Mouse (Mus musculus) embryonic facial prominence, embryonic 12.5 days (tissue): ENCODE measurements around the gene Dusp3. TPM values are rescaled to one million over a fixed set of nuclear protein-coding genes. Genes with fewer than 3 reads are reported as not detected.

Experiments
- ATAC-seq: fragments of 200-750 bp; cut with Nextera tagmentation; 2 replicates; pipeline ENCODE4 v1.8.0; 2017; ENCODE audit not compliant: insufficient number of reproducible peaks, insufficient read depth, low FRiP score, low TSS enrichment
- H3K27ac ChIP-seq: fragments of 300-500 bp; sonication (generic); 2 replicates; pipeline ENCODE4 v1.5.1; 2016; ENCODE audit warnings: mild to moderate bottlenecking
- H3K27me3 ChIP-seq: fragments of 300-500 bp; sonication (generic); 2 replicates; pipeline ENCODE4 v1.6.1; 2016; ENCODE audit warnings: mild to moderate bottlenecking, moderate library complexity
- H3K36me3 ChIP-seq: fragments of 300-500 bp; sonication (generic); 2 replicates; pipeline ENCODE4 v1.6.1; 2016; ENCODE audit warnings: mild to moderate bottlenecking
- H3K4me1 ChIP-seq: fragments of 300-500 bp; sonication (generic); 2 replicates; pipeline ENCODE4 v1.6.1; 2016
- H3K4me2 ChIP-seq: fragments of 300-500 bp; sonication (generic); replicated peaks from 2 replicates; pipeline ENCODE4 v1.6.1; 2016; ENCODE audit warnings: mild to moderate bottlenecking, moderate library complexity
- H3K4me3 ChIP-seq: fragments of 300-500 bp; sonication (generic); 2 replicates; pipeline ENCODE4 v1.5.1; 2016; ENCODE audit warnings: mild to moderate bottlenecking
- H3K9ac ChIP-seq: fragments of 300-500 bp; sonication (generic); 2 replicates; pipeline ENCODE4 v1.6.1; 2016; ENCODE audit warnings: mild to moderate bottlenecking, moderate library complexity
- H3K9me3 ChIP-seq: fragments of 300-500 bp; sonication (generic); 2 replicates; pipeline ENCODE4 v1.6.1; 2016; ENCODE audit warnings: mild to moderate bottlenecking, moderate library complexity
- WGBS: fragments of 180-500 bp; shearing (Covaris S2); methylation state at CpG from one replicate; pipeline ENCODE4 v1.1.7; 2016; 5-methylcytosine and 5-hydroxymethylcytosine counted together
- polyA plus RNA-seq: library from polyadenylated mRNA; unstranded; fragments of >200 nt; fragmentation: Nextera tagmentation; extraction: Ambion mirVana; gene quantifications from 2 replicates; pipeline ENCODE4 v1.2.1, GENCODE M21; 2016

Gene Dusp3
- polyA plus RNA-seq, 1 experiment from 2014 or later: 12.3 TPM

DNA sequence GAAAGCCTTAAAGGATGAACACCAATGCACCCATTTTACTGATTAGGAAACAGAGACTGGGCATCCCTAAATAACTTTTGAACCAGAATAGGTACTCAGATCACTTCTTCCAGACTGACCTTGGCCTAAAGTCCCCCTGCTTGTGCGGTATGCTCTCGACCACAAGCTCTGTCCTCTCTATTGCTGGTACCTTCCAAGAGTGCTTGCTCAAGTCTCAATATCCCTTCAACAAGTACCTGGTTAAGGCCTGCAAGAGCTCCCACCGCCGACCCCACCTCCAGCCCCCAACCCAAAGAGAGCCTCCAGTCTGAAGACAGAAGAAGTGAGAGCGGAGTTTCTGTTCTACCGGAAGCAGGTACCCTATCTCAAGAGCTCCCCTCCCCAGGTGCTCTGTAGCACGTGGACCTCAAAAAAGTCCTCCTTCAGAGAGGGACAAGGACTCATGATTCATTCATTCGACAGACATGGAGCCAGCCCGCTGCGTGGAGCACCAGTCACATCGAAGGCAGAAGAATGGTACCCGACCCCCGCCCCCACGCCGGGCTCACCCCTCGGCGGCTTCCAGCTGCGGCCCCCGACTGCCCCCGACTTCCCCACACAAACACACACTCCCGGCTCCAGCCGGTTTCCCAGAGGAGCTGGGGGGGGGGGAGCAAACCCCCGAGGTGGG, 39.3 kb upstream of the Dusp3 start:
- Histone ChIP-seq H3K9ac (peak overlapping the region; percentile 61), H3K4me2 (peak overlapping the region; percentile 92), H3K27ac (peak overlapping the region; percentile 79), H3K36me3 (peaks cover 2% of the 10 kb centered on the region; the same call in 1 of the 2 replicates), H3K27me3 (peaks cover 9% of the 10 kb centered on the region; the same call in 1 of the 2 replicates), H3K9me3 (no peaks in the 10 kb centered on the region), H3K4me3 (peak overlapping the region; percentile 71), H3K4me1 (peaks cover 16% of the 10 kb centered on the region; the same call in 1 of the 2 replicates)
- 4% methylated on average over 23 of the region's 23 CpGs for WGBS
- no peak for ATAC-seq

DNA sequence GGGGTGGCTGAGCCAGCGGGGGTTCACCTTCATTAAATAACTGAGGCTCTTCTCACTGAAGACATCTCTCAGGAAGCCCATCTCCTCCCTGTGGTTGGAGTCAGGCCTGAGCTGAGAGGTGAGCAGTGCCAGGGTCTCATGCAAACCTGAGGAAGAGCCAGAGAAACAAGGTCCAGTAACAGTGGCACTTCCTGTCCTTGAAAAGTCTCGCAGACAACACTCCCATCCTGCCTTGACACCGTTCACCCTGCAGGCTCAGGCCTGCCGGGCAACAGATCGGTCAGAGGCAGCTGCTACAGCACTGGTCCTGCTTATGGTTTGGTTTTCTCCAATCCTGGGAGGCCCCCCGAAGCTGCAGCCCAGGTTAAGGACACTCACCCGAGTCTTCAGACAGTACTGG, 38.5 kb upstream of the Dusp3 start:
- peaks cover 9% of the 10 kb centered on the region; the same call in 1 of the 2 replicates for H3K27me3 ChIP-seq
- WGBS: 33% methylated on average over 7 of the region's 7 CpGs
- no peak for ATAC-seq
- peak overlapping the region; percentile 92 for H3K4me2 ChIP-seq
- H3K36me3 ChIP-seq: peaks cover 2% of the 10 kb centered on the region; the same call in 1 of the 2 replicates
- H3K4me1 ChIP-seq: peaks cover 16% of the 10 kb centered on the region; the same call in 1 of the 2 replicates
- H3K27ac ChIP-seq: no peak overlapping the region
- H3K9me3 ChIP-seq: no peaks in the 10 kb centered on the region
- H3K9ac ChIP-seq: no peak overlapping the region
- no peak overlapping the region for H3K4me3 ChIP-seq

DNA sequence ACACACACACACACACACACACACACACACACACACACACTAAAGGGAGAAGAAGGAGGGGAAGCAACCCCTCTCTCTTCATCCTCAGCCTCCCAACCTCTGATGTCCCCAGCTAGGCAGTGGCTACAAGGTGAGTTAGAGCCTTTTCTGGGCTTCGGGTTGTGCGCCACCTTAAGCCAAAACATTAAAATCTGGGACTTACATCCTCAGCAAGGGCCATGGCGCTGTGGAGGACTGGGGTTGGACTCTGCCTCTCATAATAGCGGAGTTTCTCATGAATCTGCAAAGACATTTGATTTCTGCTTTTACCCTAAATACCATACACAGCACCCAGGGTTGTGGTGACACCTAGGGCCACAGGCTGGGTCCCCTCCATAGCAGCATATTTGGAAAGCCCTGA, 38.1 kb upstream of the Dusp3 start:
- Histone ChIP-seq H3K36me3 (peaks cover 2% of the 10 kb centered on the region; the same call in 1 of the 2 replicates), H3K4me3 (no peak overlapping the region), H3K4me1 (peaks cover 16% of the 10 kb centered on the region; the same call in 1 of the 2 replicates), H3K9me3 (no peaks in the 10 kb centered on the region), H3K9ac (no peak overlapping the region), H3K27ac (no peak overlapping the region), H3K4me2 (no peak overlapping the region), H3K27me3 (peaks cover 9% of the 10 kb centered on the region; the same call in 1 of the 2 replicates)
- ATAC-seq: no peak
- WGBS: 78% methylated on average over 4 of the region's 4 CpGs

DNA sequence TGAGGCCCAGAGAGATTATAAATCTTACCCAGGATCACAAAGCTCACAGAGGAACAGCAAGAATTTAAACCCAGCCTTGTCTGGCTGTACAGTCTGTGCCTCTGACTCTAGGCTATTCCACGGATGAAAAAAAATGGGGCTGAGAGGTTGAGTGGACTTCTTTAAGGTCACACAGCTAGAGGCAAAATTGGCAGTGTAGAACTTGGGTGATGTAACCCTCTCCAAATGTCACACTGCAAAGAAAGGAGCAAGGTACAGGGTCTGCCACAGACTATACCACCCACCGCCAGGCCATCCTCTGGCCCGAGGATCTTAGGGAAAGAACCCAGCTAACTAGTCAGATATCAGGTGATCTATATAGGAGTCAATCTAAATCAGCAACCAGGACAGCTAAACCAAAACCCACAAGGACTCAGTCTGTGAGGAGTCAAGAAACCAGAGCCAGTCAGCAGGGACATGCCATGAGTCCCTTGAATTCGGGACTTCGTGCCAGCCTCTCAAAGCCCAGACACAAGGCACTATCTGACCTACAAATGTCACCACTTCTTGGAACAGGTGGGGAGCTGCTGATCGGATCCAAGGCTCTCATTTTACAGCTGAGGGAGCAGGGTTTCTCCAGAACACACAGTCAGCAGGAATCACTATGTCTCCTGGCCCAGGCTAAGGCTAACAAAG, 37.4 kb upstream of the Dusp3 start:
- WGBS: 86% methylated on average over 6 of the region's 6 CpGs
- no peak overlapping the region for H3K4me2 ChIP-seq
- H3K9ac ChIP-seq: no peak overlapping the region
- no peak overlapping the region for H3K27ac ChIP-seq
- peaks cover 2% of the 10 kb centered on the region; the same call in 1 of the 2 replicates for H3K36me3 ChIP-seq
- H3K4me1 ChIP-seq: peaks cover 16% of the 10 kb centered on the region; the same call in 1 of the 2 replicates
- peaks cover 9% of the 10 kb centered on the region; the same call in 1 of the 2 replicates for H3K27me3 ChIP-seq
- ATAC-seq: no peak
- no peaks in the 10 kb centered on the region for H3K9me3 ChIP-seq
- H3K4me3 ChIP-seq: no peak overlapping the region

DNA sequence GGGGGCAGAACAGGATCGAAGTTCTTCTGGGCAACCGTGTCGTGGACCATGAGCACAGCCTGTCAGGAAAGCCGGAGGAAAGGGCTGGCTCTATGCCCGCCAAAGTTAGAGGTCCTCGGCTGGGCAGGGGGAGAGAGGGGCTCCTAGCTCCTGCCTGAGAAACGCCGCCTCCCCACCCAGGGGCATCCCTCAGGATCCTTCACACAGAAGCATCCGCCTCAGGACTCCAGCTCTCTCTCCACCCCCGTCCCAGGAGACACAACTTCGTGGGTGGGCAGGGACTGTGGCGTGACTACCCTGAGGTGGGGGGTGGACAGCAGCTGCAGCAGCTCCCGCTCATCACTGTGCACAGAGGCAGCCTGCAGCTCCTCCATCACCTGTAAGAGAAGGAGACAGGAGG, 36.6 kb upstream of the Dusp3 start:
- Histone ChIP-seq H3K9ac (no peak overlapping the region), H3K4me3 (no peak overlapping the region), H3K9me3 (no peaks in the 10 kb centered on the region), H3K4me1 (peaks cover 16% of the 10 kb centered on the region; the same call in 1 of the 2 replicates), H3K27me3 (peaks cover 9% of the 10 kb centered on the region; the same call in 1 of the 2 replicates), H3K27ac (no peak overlapping the region), H3K36me3 (peaks cover 2% of the 10 kb centered on the region; the same call in 1 of the 2 replicates), H3K4me2 (no peak overlapping the region)
- no peak for ATAC-seq
- 81% methylated on average over 13 of the region's 13 CpGs for WGBS

DNA sequence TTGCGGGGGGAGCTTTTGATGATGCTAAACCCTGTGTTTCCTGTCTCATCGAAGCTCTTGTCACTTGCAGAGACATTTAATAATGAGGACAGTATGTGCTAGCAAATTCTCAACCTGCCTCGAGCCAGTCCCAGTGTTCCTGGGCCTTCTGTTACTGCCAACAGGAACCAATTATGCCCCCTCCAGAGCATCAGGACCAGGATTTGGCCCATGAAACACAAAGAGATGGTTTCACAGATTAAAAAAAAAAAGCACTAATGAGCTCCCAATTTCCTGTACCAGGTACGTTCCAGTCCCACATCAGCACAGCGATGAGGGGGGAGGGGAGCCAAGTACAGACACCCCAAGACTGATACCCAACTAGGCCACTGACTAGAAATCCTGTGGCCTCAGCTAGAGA, 34.4 kb upstream of the Dusp3 start:
- peaks cover 18% of the 10 kb centered on the region; the same call in 1 of the 2 replicates for H3K36me3 ChIP-seq

DNA sequence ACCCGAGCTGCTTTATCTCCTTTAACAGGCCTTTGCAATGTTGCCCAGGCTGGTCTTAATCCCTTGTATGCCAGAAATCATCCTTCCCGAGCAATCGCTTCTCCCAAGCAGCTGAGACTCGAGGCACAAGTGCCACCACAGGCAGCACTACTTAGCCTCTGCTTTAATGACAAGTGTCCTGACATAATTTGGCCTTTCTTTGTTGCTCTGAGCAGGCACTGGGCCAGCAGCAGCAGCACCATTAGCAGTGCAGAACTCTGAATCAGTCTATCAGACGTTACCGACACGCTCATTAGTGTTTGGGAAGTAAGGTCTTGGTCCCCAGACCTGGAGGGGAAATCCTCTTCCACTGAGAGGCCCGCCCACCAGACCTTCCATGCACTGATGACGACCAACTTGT, 32.9 kb upstream of the Dusp3 start:
- Histone ChIP-seq H3K27me3 (no peaks in the 10 kb centered on the region), H3K9ac (no peak overlapping the region), H3K4me3 (no peak overlapping the region), H3K36me3 (peaks cover 18% of the 10 kb centered on the region; the same call in 1 of the 2 replicates), H3K4me1 (0 out of 2 replicates have a peak, but pooled peaks cover 2% of the 10 kb centered on the region), H3K27ac (no peak overlapping the region), H3K9me3 (no peaks in the 10 kb centered on the region), H3K4me2 (no peak overlapping the region)
- WGBS: 69% methylated on average over 9 of the region's 9 CpGs
- no peak for ATAC-seq

More for the DNA sequence above, 34.4 kb upstream of the Dusp3 start:
- Histone ChIP-seq H3K4me2 (no peak overlapping the region), H3K9me3 (no peaks in the 10 kb centered on the region), H3K27ac (no peak overlapping the region), H3K4me1 (peaks cover 11% of the 10 kb centered on the region; the same call in 1 of the 2 replicates), H3K4me3 (no peak overlapping the region), H3K27me3 (peaks cover 9% of the 10 kb centered on the region; the same call in 1 of the 2 replicates), H3K9ac (no peak overlapping the region)
- 57% methylated on average over 5 of the region's 5 CpGs for WGBS
- no peak for ATAC-seq

DNA sequence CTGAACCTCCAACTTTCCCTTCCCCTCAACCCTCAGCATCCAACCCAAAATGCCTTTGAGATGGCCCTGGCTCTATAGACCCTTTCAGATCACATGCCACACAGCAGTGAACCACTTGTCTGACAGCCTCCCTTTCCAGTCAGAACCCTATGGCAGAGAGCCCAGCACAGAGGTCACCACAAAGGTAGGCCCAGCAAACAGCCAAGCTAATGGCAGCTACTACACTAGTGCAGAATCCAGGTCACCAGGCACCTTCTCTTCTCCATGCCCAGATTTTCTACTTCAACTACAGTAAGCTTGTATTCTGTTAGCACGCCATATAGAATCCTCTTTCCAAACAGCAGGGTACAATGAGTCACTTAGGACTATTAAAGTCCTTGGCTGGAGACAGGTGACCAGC, 29.3 kb upstream of the Dusp3 start:
- no peak overlapping the region for H3K4me3 ChIP-seq
- H3K9ac ChIP-seq: no peak overlapping the region
- WGBS: 94% methylated on average over 1 of the region's 1 CpGs
- H3K4me2 ChIP-seq: no peak overlapping the region
- H3K4me1 ChIP-seq: no peaks in the 10 kb centered on the region
- H3K27me3 ChIP-seq: no peaks in the 10 kb centered on the region
- H3K36me3 ChIP-seq: peaks cover 15% of the 10 kb centered on the region; the same call in 1 of the 2 replicates
- no peak overlapping the region for H3K27ac ChIP-seq
- no peaks in the 10 kb centered on the region for H3K9me3 ChIP-seq
- no peak for ATAC-seq

DNA sequence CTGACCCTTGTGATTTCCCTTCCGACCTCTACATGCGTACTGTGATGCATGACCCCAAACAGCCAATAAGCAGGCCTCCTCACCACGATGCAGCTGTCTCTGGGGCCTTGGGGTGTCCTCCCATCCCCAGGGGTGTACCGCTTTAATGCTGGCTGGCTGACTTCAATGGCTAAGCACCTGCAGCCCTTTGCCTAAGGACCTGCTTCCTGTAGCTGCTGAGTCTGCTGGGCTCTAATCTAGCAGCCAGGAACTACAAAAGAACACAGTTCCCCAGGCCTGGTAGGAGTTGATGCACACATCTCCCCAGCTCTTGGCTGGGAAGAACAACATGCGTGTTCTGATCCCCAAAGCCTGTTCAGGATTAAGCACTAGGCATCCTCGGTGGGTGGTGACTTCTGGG, 28.7 kb upstream of the Dusp3 start:
- no peak overlapping the region for H3K9ac ChIP-seq
- no peak overlapping the region for H3K4me2 ChIP-seq
- H3K4me1 ChIP-seq: no peaks in the 10 kb centered on the region
- no peak overlapping the region for H3K27ac ChIP-seq
- H3K9me3 ChIP-seq: no peaks in the 10 kb centered on the region
- ATAC-seq: no peak
- WGBS: 60% methylated on average over 6 of the region's 6 CpGs
- no peaks in the 10 kb centered on the region for H3K27me3 ChIP-seq
- H3K4me3 ChIP-seq: no peak overlapping the region
- H3K36me3 ChIP-seq: peaks cover 20% of the 10 kb centered on the region; the same call in 1 of the 2 replicates

DNA sequence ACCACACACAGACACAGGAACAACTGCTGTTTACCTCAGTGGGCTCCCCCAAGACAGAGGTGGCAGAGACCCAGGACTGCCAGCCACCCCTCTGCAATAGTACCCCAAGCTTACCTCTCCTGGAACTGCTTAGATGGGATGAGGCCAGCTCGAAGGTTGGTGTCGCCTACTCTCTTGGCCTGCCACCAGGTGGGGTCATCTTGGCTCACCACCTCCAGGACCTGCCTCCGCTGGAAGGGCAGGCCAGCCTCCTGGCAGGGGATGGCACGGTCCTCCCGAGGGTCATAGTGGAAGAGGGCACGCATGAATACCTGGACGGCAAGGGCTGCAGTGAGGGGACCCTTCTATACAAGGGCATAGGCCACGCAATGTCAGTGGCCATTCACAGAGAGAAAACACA, 26.4 kb upstream of the Dusp3 start:
- no peak overlapping the region for H3K4me2 ChIP-seq
- H3K27ac ChIP-seq: no peak overlapping the region
- ATAC-seq: no peak
- H3K9me3 ChIP-seq: no peaks in the 10 kb centered on the region
- no peaks in the 10 kb centered on the region for H3K27me3 ChIP-seq
- 86% methylated on average over 8 of the region's 8 CpGs for WGBS
- no peak overlapping the region for H3K4me3 ChIP-seq
- H3K4me1 ChIP-seq: no peaks in the 10 kb centered on the region
- peaks cover 23% of the 10 kb centered on the region for H3K36me3 ChIP-seq
- H3K9ac ChIP-seq: no peak overlapping the region

DNA sequence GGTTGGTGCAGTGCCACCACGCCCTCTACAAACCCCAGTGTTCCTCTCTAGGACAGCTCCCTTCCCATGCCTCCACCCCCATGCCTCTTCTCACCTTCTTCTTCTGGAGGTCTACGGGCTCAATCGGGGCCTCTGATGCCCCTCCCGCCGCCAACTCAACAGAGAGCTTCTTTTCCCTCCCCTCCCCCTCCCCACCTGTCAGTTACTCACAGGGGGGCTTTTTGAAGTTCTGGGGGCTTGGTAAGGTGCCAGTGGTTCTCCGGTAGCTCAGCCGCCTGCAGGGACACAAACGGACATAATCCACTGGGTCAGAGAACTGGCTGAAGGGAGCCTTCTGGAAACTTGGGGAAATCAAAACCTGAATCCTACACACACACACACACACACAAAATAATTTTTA, 24.7 kb upstream of the Dusp3 start:
- Histone ChIP-seq H3K36me3 (peaks cover 20% of the 10 kb centered on the region), H3K9ac (no peak overlapping the region), H3K4me1 (no peaks in the 10 kb centered on the region), H3K4me3 (no peak overlapping the region), H3K4me2 (no peak overlapping the region), H3K27me3 (no peaks in the 10 kb centered on the region), H3K9me3 (no peaks in the 10 kb centered on the region), H3K27ac (no peak overlapping the region)
- no peak for ATAC-seq
- 80% methylated on average over 8 of the region's 8 CpGs for WGBS

DNA sequence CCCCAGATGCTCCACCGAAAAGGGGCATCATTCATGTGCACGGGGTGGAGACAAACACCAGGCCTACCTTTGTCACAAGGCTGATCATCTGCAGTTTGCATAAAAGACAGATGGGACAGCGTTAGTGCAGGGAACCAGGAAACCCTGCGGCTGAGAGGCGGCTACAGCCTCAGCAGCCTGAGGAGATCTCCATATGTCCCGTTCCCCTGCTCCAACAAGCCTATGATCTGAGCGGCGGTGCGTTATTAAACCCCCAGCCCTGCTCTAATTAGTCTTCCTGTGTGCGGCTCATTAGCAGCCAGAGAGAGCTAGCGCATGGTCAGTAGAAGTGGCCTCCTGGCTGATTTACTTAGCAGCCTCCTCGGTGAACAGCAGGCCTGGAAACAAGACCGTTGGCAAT, 23.3 kb upstream of the Dusp3 start:
- H3K4me2 ChIP-seq: no peak overlapping the region
- no peaks in the 10 kb centered on the region for H3K9me3 ChIP-seq
- H3K27ac ChIP-seq: 0 out of 2 replicates have a peak overlapping the region, but pooled peaks have one; percentile 14
- 69% methylated on average over 13 of the region's 13 CpGs for WGBS
- no peaks in the 10 kb centered on the region for H3K27me3 ChIP-seq
- H3K4me1 ChIP-seq: no peaks in the 10 kb centered on the region
- no peak; the same call in 1 of the 2 replicates for ATAC-seq
- peaks cover 19% of the 10 kb centered on the region for H3K36me3 ChIP-seq
- no peak overlapping the region for H3K4me3 ChIP-seq
- no peak overlapping the region for H3K9ac ChIP-seq
